Mouse (Mus musculus) liver, adult 2 months (tissue): Measurements from ENCODE around the gene Map4. TPM values are rescaled to one million over a fixed set of nuclear protein-coding genes. Genes with fewer than 3 reads are reported as not detected.

Experiments
- DNase-seq: peaks from one replicate; pipeline ENCODE4 v3.0.0-alpha.2; 2011; ENCODE audit warnings: low read depth, low spot score; ENCODE audit errors: extremely low read depth
- H3K27ac ChIP-seq: fragments of 200-500 bp; replicated peaks from 2 replicates; pipeline ENCODE4 v1.5.1; 2012; ENCODE audit warnings: low read depth, mild to moderate bottlenecking, control low read depth, inconsistent platforms, low read length; ENCODE audit not compliant: insufficient read depth
- H3K27me3 ChIP-seq: fragments of 200-500 bp; 2 replicates; pipeline ENCODE4 v1.6.1; 2012; ENCODE audit warnings: mild to moderate bottlenecking, moderate library complexity, low read length, inconsistent platforms; ENCODE audit not compliant: control insufficient read depth, insufficient read depth
- H3K36me3 ChIP-seq: fragments of 200-500 bp; 2 replicates; pipeline ENCODE4 v1.6.1; 2012; ENCODE audit warnings: low read length, inconsistent platforms; ENCODE audit not compliant: control insufficient read depth, insufficient read depth
- H3K4me1 ChIP-seq: fragments of 200-500 bp; 2 replicates; pipeline ENCODE4 v1.6.1; 2011; ENCODE audit warnings: low read length; ENCODE audit not compliant: control insufficient read depth, insufficient read depth
- H3K4me3 ChIP-seq: fragments of 200-500 bp; 2 replicates; pipeline ENCODE4 v1.5.1; 2011; ENCODE audit warnings: low read depth, mild to moderate bottlenecking, control low read depth, low read length, moderate library complexity; ENCODE audit not compliant: insufficient read depth
- H3K79me2 ChIP-seq: fragments of 200-500 bp; 2 replicates; pipeline ENCODE4 v1.6.1; 2012; ENCODE audit warnings: inconsistent platforms, mild to moderate bottlenecking, low read length, moderate library complexity; ENCODE audit not compliant: control insufficient read depth, insufficient read depth
- H3K9ac ChIP-seq: fragments of 200-500 bp; 2 replicates; pipeline ENCODE4 v1.6.1; 2012; ENCODE audit warnings: low read depth, mild to moderate bottlenecking, control low read depth, inconsistent platforms, low read length
- CTCF ChIP-seq: fragments of 200-500 bp; IDR thresholded peaks from 2 replicates; pipeline ENCODE4 v1.5.1; 2011; ENCODE audit warnings: low read depth, low read length, control low read depth
- POLR2A ChIP-seq: fragments of 200-500 bp; IDR thresholded peaks from 2 replicates; pipeline ENCODE4 v1.6.1; 2011; ENCODE audit warnings: low read length, control low read depth; ENCODE audit not compliant: insufficient read depth; ENCODE audit errors: extremely low read depth
- WGBS: fragments of 180-500 bp; shearing (Covaris S2); methylation state at CpG from one replicate; pipeline ENCODE4 v1.1.7; 2018; 5-methylcytosine and 5-hydroxymethylcytosine counted together
- polyA plus RNA-seq: library from polyadenylated mRNA; depleted of rRNA; stranded (reverse); fragments of >200 nt; gene quantifications from 2 replicates; pipeline ENCODE4 v1.2.3, GENCODE M21; 2012
- total RNA-seq: library from RNA; depleted of rRNA; stranded (reverse); fragments of >200 nt; gene quantifications from 2 replicates; pipeline ENCODE4 v1.2.3, GENCODE M21; 2014

Gene Map4
- total and polyA plus RNA-seq, 2 experiments, result 16.8 to 50.9 TPM

DNA sequence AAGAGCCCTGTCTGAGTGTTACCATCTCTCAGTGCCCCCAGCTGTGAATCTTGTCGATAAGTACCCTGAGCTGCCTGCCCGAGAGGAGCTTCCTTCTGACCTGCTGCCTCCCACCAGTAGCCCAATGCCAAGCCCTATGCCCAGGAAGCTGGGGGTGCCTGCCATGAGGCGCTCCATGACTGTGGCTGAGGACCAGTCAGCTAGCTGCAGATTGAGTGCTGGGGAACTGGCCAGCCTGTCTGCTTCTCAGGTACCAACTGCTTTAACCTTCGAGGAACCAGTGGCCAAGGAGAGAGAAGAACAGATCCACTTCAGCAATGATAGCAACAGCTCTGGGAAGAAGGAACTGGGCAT is 121.7 kb downstream of the Map4 start:
- 85% methylated on average over 4 of the region's 4 CpGs for WGBS
- Histone ChIP-seq H3K9ac (no peak overlapping the region), H3K27ac (no peak overlapping the region), H3K27me3 (no peaks in the 10 kb centered on the region), H3K4me1 (no peaks in the 10 kb centered on the region), H3K4me3 (no peak overlapping the region), H3K36me3 (no peaks in the 10 kb centered on the region), H3K79me2 (no peaks in the 10 kb centered on the region)
- no peak for DNase-seq
- no peak for TF ChIP-seq POLR2A
- TF ChIP-seq CTCF, result no peak

GRCm38 (mm10) chr9:110053305-110054079 is 122.2 kb downstream of the Map4 start:
- H3K4me1 ChIP-seq, result no peaks in the 10 kb centered on the region
- no peak overlapping the region for H3K27ac ChIP-seq
- 82% methylated on average over 8 of the region's 8 CpGs for WGBS
- H3K9ac ChIP-seq, result no peak overlapping the region
- H3K27me3 ChIP-seq, result no peaks in the 10 kb centered on the region
- H3K36me3 ChIP-seq, result no peaks in the 10 kb centered on the region
- no peak for DNase-seq
- H3K4me3 ChIP-seq, result no peak overlapping the region
- H3K79me2 ChIP-seq, result no peaks in the 10 kb centered on the region
- TF ChIP-seq POLR2A (no peak), CTCF (no peak)

DNA sequence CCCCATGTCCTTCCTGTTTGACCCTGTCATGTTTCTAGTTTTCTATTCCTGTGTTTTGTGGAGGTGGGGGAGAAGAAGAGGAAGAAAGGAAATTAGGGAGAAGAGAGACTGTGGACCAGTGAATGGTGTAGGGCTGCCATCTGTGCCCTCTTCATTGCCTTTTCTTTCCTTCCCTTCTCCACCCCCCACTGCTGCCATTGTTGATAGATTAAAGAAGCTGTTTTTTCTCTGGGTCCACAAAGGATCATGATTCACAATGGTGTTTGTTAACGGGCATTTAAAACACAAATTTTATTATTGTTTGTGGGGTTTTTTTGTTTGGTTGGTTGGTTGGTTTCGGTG is 122.8 kb downstream of the Map4 start:
- 97% methylated on average over 2 of the region's 2 CpGs for WGBS
- no peaks in the 10 kb centered on the region for H3K4me1 ChIP-seq

GRCm38 (mm10) chr9:110054781-110055180 is 123.5 kb downstream of the Map4 start:
- H3K4me3 ChIP-seq, result no peak overlapping the region
- H3K27me3 ChIP-seq, result no peaks in the 10 kb centered on the region
- H3K79me2 ChIP-seq, result no peaks in the 10 kb centered on the region
- no peaks in the 10 kb centered on the region for H3K4me1 ChIP-seq
- no peak for DNase-seq
- no peak overlapping the region for H3K9ac ChIP-seq
- no peaks in the 10 kb centered on the region for H3K36me3 ChIP-seq
- WGBS, result 89% methylated on average over 3 of the region's 3 CpGs
- H3K27ac ChIP-seq, result no peak overlapping the region
- TF ChIP-seq CTCF, result no peak

More for the DNA sequence above, 122.8 kb downstream of the Map4 start:
- no peak overlapping the region for H3K4me3 ChIP-seq
- H3K27ac ChIP-seq, result no peak overlapping the region
- H3K9ac ChIP-seq, result no peak overlapping the region
- no peak for DNase-seq
- TF ChIP-seq POLR2A (no peak), CTCF (no peak)
- no peaks in the 10 kb centered on the region for H3K36me3 ChIP-seq
- H3K79me2 ChIP-seq, result no peaks in the 10 kb centered on the region
- H3K27me3 ChIP-seq, result no peaks in the 10 kb centered on the region

- whole genome bisulfite sequencing, result 97% methylated on average over 1 of the region's 1 CpGs
- Histone ChIP-seq H3K9ac (no peak overlapping the region), H3K27me3 (no peaks in the 10 kb centered on the region), H3K4me1 (no peaks in the 10 kb centered on the region), H3K4me3 (no peak overlapping the region), H3K36me3 (no peaks in the 10 kb centered on the region), H3K27ac (no peak overlapping the region), H3K79me2 (no peaks in the 10 kb centered on the region)
- no peak for DNase-seq
- TF ChIP-seq CTCF, result no peak
- TF ChIP-seq POLR2A, result no peak
These were observed 125.9 kb downstream of the Map4 start for GRCm38 (mm10) chr9:110057200-110057599.

DNA sequence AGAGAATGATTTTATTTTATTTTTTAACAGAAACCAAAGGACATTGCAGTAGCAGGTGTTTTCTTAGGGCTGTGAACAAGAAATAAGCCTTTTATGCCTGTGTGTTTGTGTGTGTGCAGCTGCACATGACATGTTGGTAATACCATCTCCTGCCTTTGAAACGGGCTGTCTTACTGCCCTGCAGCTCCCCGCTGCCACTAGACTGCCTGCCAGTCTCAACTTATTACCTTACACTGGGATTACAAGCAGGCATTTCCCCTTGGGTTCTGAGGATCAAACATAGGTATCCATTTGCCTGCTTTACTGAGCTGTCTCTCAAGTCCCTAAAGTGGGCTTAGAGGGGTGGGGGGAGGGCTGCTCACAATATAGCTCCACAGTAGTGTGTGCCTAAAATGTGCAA is 129.5 kb downstream of the Map4 start:
- WGBS, result 94% methylated on average over 2 of the region's 2 CpGs
- Histone ChIP-seq H3K4me3 (no peak overlapping the region), H3K36me3 (peaks cover 8% of the 10 kb centered on the region; the same call in 1 of the 2 replicates), H3K9ac (no peak overlapping the region), H3K27me3 (no peaks in the 10 kb centered on the region), H3K27ac (no peak overlapping the region), H3K4me1 (no peaks in the 10 kb centered on the region), H3K79me2 (no peaks in the 10 kb centered on the region)
- DNase-seq, result no peak
- TF ChIP-seq CTCF, result no peak
- no peak for TF ChIP-seq POLR2A
